Mouse (Mus musculus) heart, postnatal 0 days (tissue): ENCODE measurements around the gene Twnk.

ENCODE experiments used
- CTCF ChIP-seq: IDR thresholded peaks from 2 replicates; pipeline ENCODE4 v1.5.1; 2016; ENCODE audit warnings: antibody characterized with exemption, control low read depth, low read depth
- EP300 ChIP-seq: IDR thresholded peaks from 2 replicates; pipeline ENCODE4 v1.6.1; 2016; ENCODE audit warnings: antibody characterized with exemption, low read depth

DNA sequence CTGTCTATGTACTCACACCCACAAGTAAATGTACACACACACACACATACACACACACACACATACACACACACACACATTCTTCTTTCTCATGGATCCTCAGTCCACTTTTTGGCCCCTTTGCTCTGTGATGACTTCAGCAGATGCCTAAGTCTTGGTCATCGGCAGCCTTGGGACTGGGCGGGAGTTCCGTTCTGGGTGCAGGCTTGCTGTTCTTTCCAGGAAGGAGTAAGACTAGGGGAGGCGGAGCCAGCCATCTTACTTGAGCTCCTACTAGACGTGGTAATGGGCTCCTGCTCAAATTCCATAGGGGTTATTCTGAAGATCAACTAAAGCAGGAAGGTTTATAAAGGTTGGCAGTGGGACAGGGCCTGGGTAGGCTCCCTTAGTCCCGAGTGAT, 14.9 kb downstream of the Twnk start:
- TF ChIP-seq CTCF (no peak), EP300 (no peak)
